Mouse (Mus musculus) olfactory bulb, adult 2 months (tissue): ENCODE data around the gene Hlcs. TPM values are rescaled to one million over a fixed set of nuclear protein-coding genes. Genes with fewer than 3 reads are reported as not detected.

Source experiments
- H3K27ac ChIP-seq: fragments of 200-500 bp; 2 replicates; pipeline ENCODE4 v1.5.1; 2012; ENCODE audit warnings: low read depth, low read length; ENCODE audit not compliant: insufficient read depth
- H3K4me1 ChIP-seq: fragments of 200-500 bp; 2 replicates; pipeline ENCODE4 v1.6.1; 2012; ENCODE audit warnings: low read length; ENCODE audit not compliant: control insufficient read depth, insufficient read depth
- H3K4me3 ChIP-seq: fragments of 200-500 bp; 2 replicates; pipeline ENCODE4 v1.5.1; 2012; ENCODE audit warnings: mild to moderate bottlenecking, low read depth, low read length, moderate library complexity; ENCODE audit not compliant: insufficient read depth
- CTCF ChIP-seq: fragments of 200-500 bp; IDR thresholded peaks from 2 replicates; pipeline ENCODE4 v1.5.1; 2012; ENCODE audit warnings: low read depth, mild to moderate bottlenecking, low read length, moderate library complexity; ENCODE audit not compliant: insufficient read depth
- POLR2A ChIP-seq: fragments of 200-500 bp; IDR thresholded peaks from 2 replicates; pipeline ENCODE4 v1.6.1; 2012; ENCODE audit warnings: mild to moderate bottlenecking, low read depth, low read length, moderate library complexity; ENCODE audit not compliant: insufficient read depth
- WGBS: fragments of 180-500 bp; shearing (Covaris S2); methylation state at CpG from one replicate; pipeline ENCODE4 v1.1.7; 2018; 5-methylcytosine and 5-hydroxymethylcytosine counted together
- polyA plus RNA-seq: library from polyadenylated mRNA; stranded (reverse); fragments of >200 nt; gene quantifications from 2 replicates; pipeline ENCODE4 v1.2.4, GENCODE M21; 2012; ENCODE audit warnings: low replicate concordance; ENCODE audit not compliant: missing spikeins, insufficient read depth, insufficient read length

Hlcs gene
- polyA plus RNA-seq, 1 experiment: not detected

- TF ChIP-seq POLR2A (no peak), CTCF (peak; percentile 63)
- no peak overlapping the region for H3K4me3 ChIP-seq
- WGBS: 2% methylated on average over 9 of the region's 9 CpGs
- H3K27ac ChIP-seq: no peak overlapping the region
- peaks cover 6% of the 10 kb centered on the region for H3K4me1 ChIP-seq
These were observed 43.7 kb downstream of the Hlcs start for GRCm38 (mm10) chr16:94269635-94270034.

GRCm38 (mm10) chr16:94268205-94268604 is 45.2 kb downstream of the Hlcs start:
- 93% methylated on average over 14 of the region's 14 CpGs for WGBS
- Histone ChIP-seq H3K4me3 (no peak overlapping the region), H3K27ac (no peak overlapping the region), H3K4me1 (peaks cover 6% of the 10 kb centered on the region)
- TF ChIP-seq POLR2A: no peak
- TF ChIP-seq CTCF: no peak

DNA sequence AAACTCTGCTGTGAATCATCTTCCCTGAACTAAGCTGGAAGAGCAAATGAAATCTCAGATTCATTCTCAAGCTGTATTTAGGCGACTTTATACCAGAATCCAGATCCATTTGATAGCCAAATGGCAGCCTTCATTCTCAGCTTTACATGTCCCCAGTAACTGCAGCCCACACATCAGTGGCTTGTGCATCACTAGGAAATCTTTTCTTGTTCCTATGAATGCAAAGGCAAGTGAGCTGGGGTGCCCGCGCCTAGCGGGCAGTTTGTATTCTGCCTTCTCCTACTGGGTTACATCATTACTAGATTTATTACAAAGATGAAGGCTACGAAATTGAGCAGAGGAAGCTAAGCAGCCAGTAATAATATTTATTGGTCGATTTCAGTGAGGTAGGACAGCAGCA is 48.8 kb downstream of the Hlcs start:
- no peak for TF ChIP-seq POLR2A
- TF ChIP-seq CTCF: no peak
- no peak overlapping the region for H3K27ac ChIP-seq
- no peak overlapping the region for H3K4me3 ChIP-seq
- 0 out of 2 replicates have a peak, but pooled peaks cover 4% of the 10 kb centered on the region for H3K4me1 ChIP-seq
- 84% methylated on average over 6 of the region's 6 CpGs for WGBS

DNA sequence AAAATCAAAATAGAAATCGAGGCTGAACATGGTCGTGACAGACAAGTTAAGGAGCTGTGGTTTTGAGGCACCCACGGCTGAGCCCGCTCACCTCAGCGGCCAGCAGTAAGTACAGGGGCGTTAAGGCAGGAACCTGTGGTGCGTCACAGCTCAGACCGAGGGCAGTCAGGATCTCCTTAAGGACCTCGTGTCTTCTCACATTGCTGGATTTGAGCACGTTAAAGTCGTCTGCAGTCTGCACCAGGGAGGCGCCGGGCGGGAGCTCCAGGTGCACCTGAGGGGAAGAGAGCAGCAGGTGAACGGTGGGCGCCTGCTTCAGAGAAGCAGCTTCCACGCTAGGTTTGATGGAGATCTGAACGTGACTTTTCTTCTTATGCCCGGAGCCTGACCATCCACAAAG is 50.9 kb downstream of the Hlcs start:
- Histone ChIP-seq H3K4me3 (no peak overlapping the region), H3K4me1 (0 out of 2 replicates have a peak, but pooled peaks cover 4% of the 10 kb centered on the region), H3K27ac (no peak overlapping the region)
- TF ChIP-seq CTCF (no peak), POLR2A (no peak)
- WGBS: 94% methylated on average over 19 of the region's 19 CpGs

GRCm38 (mm10) chr16:94260938-94261630 is 52.3 kb downstream of the Hlcs start:
- H3K4me3 ChIP-seq: no peak overlapping the region
- WGBS: 85% methylated on average over 19 of the region's 19 CpGs
- no peak overlapping the region for H3K27ac ChIP-seq
- TF ChIP-seq CTCF (no peak), POLR2A (no peak)
- 0 out of 2 replicates have a peak, but pooled peaks cover 4% of the 10 kb centered on the region for H3K4me1 ChIP-seq

- H3K27ac ChIP-seq: no peak overlapping the region
- peaks cover 6% of the 10 kb centered on the region for H3K4me1 ChIP-seq
- TF ChIP-seq CTCF: no peak
- TF ChIP-seq POLR2A: no peak
- WGBS: 56% methylated on average over 14 of the region's 14 CpGs
- no peak overlapping the region for H3K4me3 ChIP-seq
These were observed 54.7 kb downstream of the Hlcs start for GRCm38 (mm10) chr16:94258366-94259310.

DNA sequence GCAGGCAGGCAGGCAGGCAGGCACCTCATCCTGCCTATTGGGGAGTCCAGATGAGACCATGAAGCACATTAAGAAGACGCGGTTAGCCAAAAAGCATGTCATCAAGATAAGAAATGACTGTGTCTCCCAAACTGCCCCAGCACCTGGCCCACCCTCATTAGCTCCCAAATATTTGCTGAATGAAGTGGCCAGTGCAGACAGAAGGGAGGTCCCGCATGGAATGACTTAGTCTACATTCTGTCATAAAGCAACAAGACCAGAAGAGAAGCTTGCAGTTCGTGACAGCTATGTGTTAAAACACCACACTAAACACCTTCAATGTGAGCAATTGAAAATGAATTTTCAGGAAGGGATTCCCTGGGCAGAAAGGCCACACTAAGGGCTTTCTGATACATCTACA is 57.8 kb downstream of the Hlcs start:
- no peak for TF ChIP-seq POLR2A
- no peak for TF ChIP-seq CTCF
- peaks cover 10% of the 10 kb centered on the region for H3K4me1 ChIP-seq
- WGBS: 97% methylated on average over 4 of the region's 4 CpGs
- H3K4me3 ChIP-seq: no peak overlapping the region
- no peak overlapping the region for H3K27ac ChIP-seq

DNA sequence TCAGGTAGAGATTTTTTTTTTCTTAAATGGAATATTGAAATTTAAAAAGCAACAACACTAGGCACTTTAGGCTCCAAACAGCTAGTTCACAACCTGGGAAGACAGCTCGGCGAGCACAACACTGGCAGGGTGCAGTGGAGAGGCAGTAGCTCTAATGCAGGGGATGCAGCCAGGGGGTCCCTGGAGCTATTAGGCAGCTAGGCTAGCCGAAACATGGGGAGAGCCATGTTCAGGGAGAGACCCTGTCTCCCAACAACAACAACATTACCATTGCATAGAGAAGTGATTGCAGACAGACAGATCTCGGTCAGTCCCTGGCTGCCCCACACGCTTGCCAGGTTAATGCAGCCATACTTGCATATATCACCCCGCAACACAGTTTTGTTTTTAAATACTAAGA is 58.3 kb downstream of the Hlcs start:
- H3K27ac ChIP-seq: no peak overlapping the region
- TF ChIP-seq POLR2A: no peak
- TF ChIP-seq CTCF: no peak
- no peak overlapping the region for H3K4me3 ChIP-seq
- WGBS: 97% methylated on average over 6 of the region's 6 CpGs
- H3K4me1 ChIP-seq: peaks cover 10% of the 10 kb centered on the region

DNA sequence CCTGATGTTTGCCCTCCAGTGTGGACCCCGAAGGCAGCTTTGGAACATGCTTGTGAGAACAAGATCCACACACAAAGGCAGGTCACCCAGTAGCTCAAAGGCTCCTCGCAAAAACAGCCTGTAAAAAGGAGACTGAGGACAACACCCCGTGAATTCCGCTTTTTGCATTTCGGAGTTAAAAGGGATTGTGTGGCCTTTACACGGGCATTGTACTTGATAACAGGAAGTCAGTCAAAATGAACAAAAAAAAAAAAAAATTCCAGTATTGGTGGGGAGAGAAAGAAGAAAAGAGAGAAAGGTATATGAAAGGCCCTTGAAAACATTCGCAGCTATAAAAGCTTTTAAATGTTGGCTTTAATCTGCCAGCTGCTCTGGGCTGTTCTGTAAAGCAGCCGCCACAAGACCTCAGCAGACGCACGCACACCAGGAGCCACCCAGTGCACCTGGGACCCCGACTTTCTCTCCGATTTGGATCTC is 58.9 kb downstream of the Hlcs start:
- Histone ChIP-seq H3K4me1 (peaks cover 10% of the 10 kb centered on the region), H3K27ac (no peak overlapping the region; the same call in 1 of the 2 replicates), H3K4me3 (no peak overlapping the region)
- 82% methylated on average over 12 of the region's 12 CpGs for WGBS
- TF ChIP-seq CTCF (no peak), POLR2A (no peak)
